Mouse (Mus musculus) liver, adult 2 months (tissue): ENCODE results near the gene Iqsec3.

ENCODE experiments used
- CTCF ChIP-seq: fragments of 200-500 bp; IDR thresholded peaks from 2 replicates; pipeline ENCODE4 v1.5.1; 2011; ENCODE audit warnings: low read depth, low read length, control low read depth
- POLR2A ChIP-seq: fragments of 200-500 bp; IDR thresholded peaks from 2 replicates; pipeline ENCODE4 v1.6.1; 2011; ENCODE audit warnings: low read length, control low read depth; ENCODE audit not compliant: insufficient read depth; ENCODE audit errors: extremely low read depth

DNA sequence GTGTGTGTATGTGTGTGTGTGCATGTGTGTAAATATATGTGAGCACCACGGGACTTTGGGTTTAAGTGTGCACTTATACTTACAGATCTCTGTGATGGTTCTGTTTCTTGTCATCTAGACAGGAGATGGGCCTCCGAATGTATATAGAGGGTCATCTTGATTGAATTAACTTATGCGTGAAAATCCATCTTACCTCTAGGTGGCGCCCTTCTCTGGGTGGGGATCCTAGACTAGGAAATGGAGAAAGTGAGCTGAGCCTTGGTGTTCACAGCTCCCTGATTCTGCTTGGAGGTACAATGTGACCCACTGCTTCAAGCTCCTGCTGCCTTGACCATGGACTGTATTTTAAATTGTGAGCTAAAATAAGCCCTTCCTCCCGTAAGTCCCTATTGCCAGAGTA is 34.8 kb upstream of the Iqsec3 start:
- no peak for TF ChIP-seq CTCF
- TF ChIP-seq POLR2A, result no peak
